In genomic region chr17:13332496-13332895, GRCm38 (mm10) we compare ENCODE assay signal across 12 mouse cellular contexts. TPM values are rescaled to one million over a fixed set of nuclear protein-coding genes. Genes with fewer than 3 reads are reported as not detected.
DNase-seq lines count a peak whose midpoint lies in the region; ATAC-seq lines count a peak whose summit lies in the region.
"Not testable (repeated sequence)": the region's sequence is repeated elsewhere in the genome, so short reads cannot be mapped to it uniquely, and the experiment has no call there.
"Had no signal": no experiment of that assay in that cellular context is flagged by ENCODE, and none has a peak within 500 bp of the region (broad histone marks: within the 10 kb centered on the region; RNA-seq: fewer than 3 reads in every experiment).

No protein-coding gene starts in this region.

- 0 out of 2 replicates have a peak, but pooled peaks have one; percentile 6 for ATAC-seq in heart, embryonic 12.5 days (ENCODE audit: insufficient number of reproducible peaks, low FRiP score)
- peak; percentile 1; the same call in 1 of the 2 replicates for ATAC-seq in hindbrain, embryonic 12.5 days (ENCODE audit: low FRiP score)
- not testable (repeated sequence) for ATAC-seq in intestine, embryonic 14.5 days (replicated peaks; ENCODE audit: low FRiP score, low TSS enrichment, low read depth); midbrain, embryonic 11.5 days (ENCODE audit: low FRiP score)

- not testable (repeated sequence) for H3K27ac ChIP-seq in heart, embryonic 12.5 days (ENCODE audit: poor library complexity, severe bottlenecking); hindbrain, embryonic 12.5 days; intestine, embryonic 14.5 days (ENCODE audit: low read depth); midbrain, embryonic 10.5 days (replicated peaks); midbrain, embryonic 11.5 days (ENCODE audit: low read depth, low read length)

- H3K4me3 ChIP-seq in heart, embryonic 12.5 days; hindbrain, embryonic 12.5 days; intestine, embryonic 14.5 days (ENCODE audit: low read depth, low read length); midbrain, embryonic 10.5 days; midbrain, embryonic 11.5 days (ENCODE audit: low read depth, low read length): not testable (repeated sequence)

- not testable (repeated sequence) for H3K9ac ChIP-seq in heart, embryonic 12.5 days; hindbrain, embryonic 12.5 days; intestine, embryonic 14.5 days (ENCODE audit: low read length); midbrain, embryonic 11.5 days (ENCODE audit: low read length)

- H3K4me2 ChIP-seq in heart, embryonic 12.5 days; hindbrain, embryonic 12.5 days (replicated peaks); intestine, embryonic 14.5 days (ENCODE audit: low read length); midbrain, embryonic 11.5 days: not testable (repeated sequence)

- WGBS in heart, embryonic 12.5 days, result 77% methylated on average over 8 of the region's 8 CpGs
- 87% methylated on average over 8 of the region's 8 CpGs for WGBS in hindbrain, embryonic 12.5 days
- WGBS in intestine, embryonic 14.5 days, result 85% methylated on average over 8 of the region's 8 CpGs
- 86% methylated on average over 8 of the region's 8 CpGs for WGBS in midbrain, embryonic 10.5 days
- 90% methylated on average over 8 of the region's 8 CpGs for WGBS in midbrain, embryonic 11.5 days

- DNase-seq in heart, adult 11 months, result peak; percentile 90
- peak; percentile 44 for DNase-seq in intestine, embryonic 14.5 days (ENCODE audit: low spot score)
- peak; percentile 10 for DNase-seq in midbrain, embryonic 10.5 days (ENCODE audit: low spot score)
- DNase-seq in midbrain, embryonic 11.5 days (ENCODE audit: low spot score, missing footprints), result peak; percentile 6

- H3K36me3 ChIP-seq in heart, embryonic 12.5 days; hindbrain, embryonic 12.5 days; intestine, embryonic 14.5 days (ENCODE audit: control insufficient read depth, insufficient read depth, low read length); midbrain, embryonic 10.5 days; midbrain, embryonic 11.5 days (ENCODE audit: control insufficient read depth, insufficient read depth, low read length): not testable (repeated sequence)

- peaks cover 62% of the 10 kb centered on the region for H3K9me3 ChIP-seq in heart, embryonic 12.5 days (replicated peaks)
- H3K9me3 ChIP-seq in hindbrain, embryonic 12.5 days (replicated peaks), result peaks cover 66% of the 10 kb centered on the region
- not testable (repeated sequence) for H3K9me3 ChIP-seq in intestine, embryonic 14.5 days (ENCODE audit: control insufficient read depth, low read length)
- H3K9me3 ChIP-seq in midbrain, embryonic 10.5 days (replicated peaks), result peaks cover 78% of the 10 kb centered on the region
- H3K9me3 ChIP-seq in midbrain, embryonic 11.5 days (ENCODE audit: control insufficient read depth, low read length), result peaks cover 41% of the 10 kb centered on the region

- H3K4me1 ChIP-seq in heart, embryonic 12.5 days (replicated peaks); hindbrain, embryonic 12.5 days; intestine, embryonic 14.5 days (replicated peaks; ENCODE audit: control insufficient read depth, insufficient read depth, low read length); midbrain, embryonic 10.5 days; midbrain, embryonic 11.5 days (ENCODE audit: control insufficient read depth, insufficient read depth, low read length): not testable (repeated sequence)

- not testable (repeated sequence) for H3K27me3 ChIP-seq in heart, embryonic 12.5 days (replicated peaks); hindbrain, embryonic 12.5 days; intestine, embryonic 14.5 days (replicated peaks; ENCODE audit: control insufficient read depth, insufficient read depth, low read length); midbrain, embryonic 10.5 days (ENCODE audit: low read depth, poor library complexity, severe bottlenecking); midbrain, embryonic 11.5 days (ENCODE audit: control insufficient read depth, insufficient read depth, low read length)

RNA-seq across cellular contexts. Expression of gene Tcp10c, which starts 21.9 kb away (rescaled TPM):
- polyA plus RNA-seq in heart, embryonic 12.5 days (2016; fragmentation: Nextera tagmentation; extraction: Ambion mirVana), result not detected in 2 replicates
- polyA plus RNA-seq in hindbrain, embryonic 12.5 days (2016; fragmentation: Nextera tagmentation; extraction: Ambion mirVana), result not detected in 2 replicates
- polyA plus RNA-seq in intestine, embryonic 14.5 days (2014; fragmentation: Nextera tagmentation; extraction: Ambion mirVana), result not detected in 2 replicates
- polyA plus RNA-seq in midbrain, embryonic 10.5 days (2016; fragmentation: Nextera tagmentation; extraction: Ambion mirVana), result not detected in 2 replicates
- polyA plus RNA-seq in midbrain, embryonic 11.5 days (2014; fragmentation: Nextera tagmentation; extraction: Ambion mirVana), result not detected in 2 replicates
- polyA plus RNA-seq: activated CD4-positive, CD25-positive, alpha-beta regulatory T cell, adult 4 months; adrenal gland, adult 2 months; brain, embryonic 14.5 days; C2C12; CD4-positive, CD25-positive, alpha-beta regulatory T cell, adult 4 months; G1E had no signal

Comparison
In these comparisons a context has a peak if more than half of its experiments do, and no peak if none do; other contexts are left out.
1. DNase-seq: peak in every context shown above with its lines; median percentile 90 in heart, adult 11 months; 44 in intestine, embryonic 14.5 days; 10 in midbrain, embryonic 10.5 days; 6 in midbrain, embryonic 11.5 days.